Mouse (Mus musculus): ENCODE data around the gene Tspan8. TPM values are rescaled to one million over a fixed set of nuclear protein-coding genes. Genes with fewer than 3 reads are reported as not detected.

Gene Tspan8
- polyA plus RNA-seq, 1 experiment = 0.18 TPM

DNA sequence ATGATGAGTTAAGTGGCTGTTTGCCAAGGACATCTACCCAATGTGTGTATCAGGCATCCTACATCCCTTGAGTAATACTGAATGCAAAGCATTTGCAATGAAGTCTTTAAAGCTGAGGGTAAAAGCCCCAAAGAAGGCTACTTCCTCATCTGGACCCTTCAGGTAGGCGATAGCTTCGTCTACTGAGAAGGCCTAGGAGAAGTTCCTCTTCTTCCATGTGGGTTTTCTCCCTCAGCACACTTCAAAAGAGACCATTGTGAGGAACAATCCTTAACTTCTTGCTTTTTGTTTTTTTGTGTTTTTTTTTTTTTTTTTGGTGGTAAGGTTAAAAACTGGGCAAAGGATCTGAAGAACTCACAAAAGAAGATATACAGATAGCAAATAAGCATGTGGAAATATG, 12.9 kb upstream of the Tspan8 start:
- no peak for DNase-seq (ENCODE audit: low read depth)
- no peak for TF ChIP-seq POLR2A (IDR thresholded peaks at IDR 0.05; ENCODE audit: borderline replicate concordance, extremely low read depth, insufficient read depth, insufficient read length, poor library complexity, severe bottlenecking)
- TF ChIP-seq CTCF (IDR thresholded peaks at IDR 0.05; ENCODE audit: borderline replicate concordance, extremely low read depth, insufficient read depth, insufficient read length) = no peak

DNA sequence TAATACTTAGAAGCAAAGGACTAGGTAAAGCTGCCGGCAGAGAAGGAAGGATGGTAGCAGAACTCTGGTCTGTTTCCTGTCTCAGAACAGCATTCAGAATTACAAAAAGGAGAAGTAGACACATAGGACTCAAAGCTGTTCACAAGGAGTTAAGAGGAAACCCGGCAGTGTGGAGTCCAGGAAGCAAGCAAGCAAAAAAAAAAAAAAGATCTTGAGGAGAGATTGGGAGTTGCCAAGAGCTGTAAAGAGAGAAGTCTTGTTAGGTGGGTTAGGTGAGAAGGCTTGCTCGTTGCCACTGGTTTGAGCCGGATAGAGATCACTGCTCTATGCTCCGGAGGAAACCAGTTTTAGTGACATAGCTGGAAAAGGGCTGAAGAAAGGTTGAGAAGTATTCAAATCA, 10.6 kb upstream of the Tspan8 start:
- TF ChIP-seq CTCF (IDR thresholded peaks at IDR 0.05; ENCODE audit: borderline replicate concordance, extremely low read depth, insufficient read depth, insufficient read length) (no peak), POLR2A (IDR thresholded peaks at IDR 0.05; ENCODE audit: borderline replicate concordance, extremely low read depth, insufficient read depth, insufficient read length, poor library complexity, severe bottlenecking) (no peak)
- no peak for DNase-seq (ENCODE audit: low read depth)

DNA sequence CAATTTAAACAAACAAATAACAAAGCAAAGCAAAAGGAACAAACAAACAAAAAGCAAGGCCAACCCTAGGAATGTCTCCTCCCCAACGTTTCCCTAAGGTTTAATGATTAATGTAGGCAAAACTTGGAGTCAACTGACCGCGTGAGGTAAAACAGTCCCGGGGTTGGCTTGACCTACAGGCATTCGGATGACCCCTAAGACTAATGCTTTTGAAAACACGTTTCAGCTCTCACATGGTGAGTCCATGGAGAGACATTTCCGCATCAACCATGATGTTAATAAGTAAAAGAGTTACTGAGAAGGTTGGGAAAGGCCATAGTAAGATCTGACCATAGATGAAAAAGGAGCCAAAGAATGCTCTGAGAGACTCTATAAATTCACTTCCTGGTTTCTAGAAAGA, 7.5 kb upstream of the Tspan8 start:
- no peak for DNase-seq (ENCODE audit: low read depth)
- TF ChIP-seq CTCF (IDR thresholded peaks at IDR 0.05; ENCODE audit: borderline replicate concordance, extremely low read depth, insufficient read depth, insufficient read length) (no peak), POLR2A (IDR thresholded peaks at IDR 0.05; ENCODE audit: borderline replicate concordance, extremely low read depth, insufficient read depth, insufficient read length, poor library complexity, severe bottlenecking) (no peak)

GRCm38 (mm10) chr10:115811519-115811918, 5.1 kb upstream of the Tspan8 start:
- no peak for DNase-seq (ENCODE audit: low read depth)
- TF ChIP-seq POLR2A (IDR thresholded peaks at IDR 0.05; ENCODE audit: borderline replicate concordance, extremely low read depth, insufficient read depth, insufficient read length, poor library complexity, severe bottlenecking) = no peak
- no peak for TF ChIP-seq CTCF (IDR thresholded peaks at IDR 0.05; ENCODE audit: borderline replicate concordance, extremely low read depth, insufficient read depth, insufficient read length)

DNA sequence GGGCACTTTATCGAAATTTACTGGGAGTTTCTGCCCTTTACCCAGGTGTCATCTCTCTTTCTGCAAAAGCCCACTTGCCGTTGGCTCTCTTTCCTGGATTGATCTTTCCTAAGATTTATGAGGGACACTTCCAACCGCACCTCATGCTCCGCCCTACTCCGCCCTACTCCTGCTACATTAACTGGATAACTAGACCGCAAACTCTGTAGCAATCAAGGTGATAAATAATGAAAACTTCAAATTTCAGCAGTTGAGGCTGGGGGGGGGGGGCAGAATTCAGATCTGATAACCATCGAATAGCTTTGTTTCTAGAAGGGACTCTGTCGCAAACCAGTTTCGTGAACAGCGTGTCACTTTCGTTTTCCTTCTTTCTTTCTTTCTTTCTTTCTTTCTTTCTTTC, 1.8 kb upstream of the Tspan8 start:
- DNase-seq (ENCODE audit: low read depth) = no peak
- TF ChIP-seq CTCF (IDR thresholded peaks at IDR 0.05; ENCODE audit: borderline replicate concordance, extremely low read depth, insufficient read depth, insufficient read length) (no peak), POLR2A (IDR thresholded peaks at IDR 0.05; ENCODE audit: borderline replicate concordance, extremely low read depth, insufficient read depth, insufficient read length, poor library complexity, severe bottlenecking) (no peak)

DNA sequence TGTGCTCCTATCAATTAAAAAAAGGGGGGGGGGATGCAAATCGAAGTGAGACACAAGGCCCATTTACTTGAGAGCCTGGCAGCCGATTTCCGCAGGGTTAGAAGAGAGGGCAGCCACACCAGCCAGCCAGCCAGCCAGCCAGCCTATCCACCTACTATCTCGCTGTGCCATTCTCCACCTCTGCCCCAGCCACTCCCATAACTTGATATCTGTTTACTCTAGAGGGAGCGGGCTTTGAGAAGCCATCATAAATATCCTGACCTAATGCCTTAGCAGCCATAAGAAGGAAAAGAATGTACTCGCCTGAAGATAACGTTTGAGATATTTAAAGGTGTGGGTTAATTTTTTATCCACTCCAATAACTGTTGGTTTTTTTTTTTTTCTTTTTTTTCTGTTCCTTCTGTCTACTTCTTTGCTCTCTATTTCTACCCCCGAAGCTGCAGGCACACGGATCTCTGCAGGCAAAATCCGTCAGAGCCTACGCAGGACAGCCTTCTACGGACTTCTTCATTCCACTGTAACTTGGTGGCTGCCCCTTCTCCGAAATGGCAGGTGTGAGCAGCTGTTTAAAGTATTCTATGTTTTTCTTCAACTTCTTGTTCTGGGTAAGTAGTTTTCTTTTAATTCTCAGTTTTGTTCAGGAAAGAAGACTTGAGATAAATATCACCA, 558 bp downstream of the Tspan8 start:
- no peak for DNase-seq (ENCODE audit: low read depth)
- TF ChIP-seq CTCF (IDR thresholded peaks at IDR 0.05; ENCODE audit: borderline replicate concordance, extremely low read depth, insufficient read depth, insufficient read length) = no peak
- TF ChIP-seq POLR2A (IDR thresholded peaks at IDR 0.05; ENCODE audit: borderline replicate concordance, extremely low read depth, insufficient read depth, insufficient read length, poor library complexity, severe bottlenecking) = no peak

- no peak for DNase-seq (ENCODE audit: low read depth)
- TF ChIP-seq CTCF (IDR thresholded peaks at IDR 0.05; ENCODE audit: borderline replicate concordance, extremely low read depth, insufficient read depth, insufficient read length) = no peak
- TF ChIP-seq POLR2A (IDR thresholded peaks at IDR 0.05; ENCODE audit: borderline replicate concordance, extremely low read depth, insufficient read depth, insufficient read length, poor library complexity, severe bottlenecking) = no peak
Observed at GRCm38 (mm10) chr10:115825289-115825688, 8.7 kb downstream of the Tspan8 start.

GRCm38 (mm10) chr10:115828872-115829271, 12.2 kb downstream of the Tspan8 start:
- no peak for DNase-seq (ENCODE audit: low read depth)
- TF ChIP-seq CTCF (IDR thresholded peaks at IDR 0.05; ENCODE audit: borderline replicate concordance, extremely low read depth, insufficient read depth, insufficient read length) = no peak
- no peak for TF ChIP-seq POLR2A (IDR thresholded peaks at IDR 0.05; ENCODE audit: borderline replicate concordance, extremely low read depth, insufficient read depth, insufficient read length, poor library complexity, severe bottlenecking)

GRCm38 (mm10) chr10:115829696-115830095, 13.1 kb downstream of the Tspan8 start:
- no peak for DNase-seq (ENCODE audit: low read depth)
- TF ChIP-seq CTCF (IDR thresholded peaks at IDR 0.05; ENCODE audit: borderline replicate concordance, extremely low read depth, insufficient read depth, insufficient read length) (no peak), POLR2A (IDR thresholded peaks at IDR 0.05; ENCODE audit: borderline replicate concordance, extremely low read depth, insufficient read depth, insufficient read length, poor library complexity, severe bottlenecking) (no peak)

GRCm38 (mm10) chr10:115830726-115831125, 14.1 kb downstream of the Tspan8 start:
- no peak for DNase-seq (ENCODE audit: low read depth)
- TF ChIP-seq CTCF (IDR thresholded peaks at IDR 0.05; ENCODE audit: borderline replicate concordance, extremely low read depth, insufficient read depth, insufficient read length) = no peak
- TF ChIP-seq POLR2A (IDR thresholded peaks at IDR 0.05; ENCODE audit: borderline replicate concordance, extremely low read depth, insufficient read depth, insufficient read length, poor library complexity, severe bottlenecking) = no peak

- TF ChIP-seq CTCF (IDR thresholded peaks at IDR 0.05; ENCODE audit: borderline replicate concordance, extremely low read depth, insufficient read depth, insufficient read length) = no peak
- no peak for TF ChIP-seq POLR2A (IDR thresholded peaks at IDR 0.05; ENCODE audit: borderline replicate concordance, extremely low read depth, insufficient read depth, insufficient read length, poor library complexity, severe bottlenecking)
- no peak for DNase-seq (ENCODE audit: low read depth)
Observed at GRCm38 (mm10) chr10:115834017-115834416, 17.4 kb downstream of the Tspan8 start.

DNA sequence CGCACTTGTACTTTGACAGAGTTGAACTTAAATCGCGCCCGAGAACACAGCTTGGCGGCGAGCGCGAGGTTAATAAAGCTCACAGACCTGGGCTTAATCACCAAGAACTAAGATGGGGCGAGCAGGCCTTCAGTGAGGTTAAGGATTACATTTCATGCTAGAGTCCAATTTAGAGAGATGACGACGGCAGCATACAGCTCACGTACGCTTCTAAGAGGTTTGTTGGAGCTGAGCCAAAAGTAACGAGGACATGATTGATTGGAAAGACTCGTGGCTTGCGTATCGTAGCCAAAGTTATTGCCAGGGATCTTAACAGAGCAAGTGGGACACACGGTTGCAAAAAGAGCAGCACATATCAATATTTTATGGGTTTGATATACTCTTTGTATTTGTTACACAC, 30.3 kb downstream of the Tspan8 start:
- DNase-seq (ENCODE audit: low read depth) = peak; percentile 72

More for the DNA sequence above, 30.3 kb downstream of the Tspan8 start:
- TF ChIP-seq CTCF (IDR thresholded peaks at IDR 0.05; ENCODE audit: borderline replicate concordance, extremely low read depth, insufficient read depth, insufficient read length) (no peak), POLR2A (IDR thresholded peaks at IDR 0.05; ENCODE audit: borderline replicate concordance, extremely low read depth, insufficient read depth, insufficient read length, poor library complexity, severe bottlenecking) (no peak)

Measured in brain, embryonic 14.5 days (tissue).